Mouse (Mus musculus): ENCODE results near the gene Kif1a. TPM values are rescaled to one million over a fixed set of nuclear protein-coding genes. Genes with fewer than 3 reads are reported as not detected.

The Kif1a gene
- polyA plus RNA-seq, 1 experiment from 2014 or later, result 6.3 TPM

GRCm38 (mm10) chr1:93006061-93006460, 95.7 kb downstream of the Kif1a start, which contains the start of gene Aqp12:
Aqp12 (plus strand) TSS chr1:93006334.
- Histone ChIP-seq H3K27ac (ENCODE audit: low read depth, low read length) (no peak within 1 kb of the TSS), H3K36me3 (ENCODE audit: control insufficient read depth, insufficient read depth, low read length) (no peaks in the 10 kb centered on the region), H3K27me3 (ENCODE audit: control insufficient read depth, insufficient read depth, low read length) (peaks cover 8% of the 10 kb centered on the region; the same call in 1 of the 2 replicates), H3K4me2 (no peak within 1 kb of the TSS), H3K9me3 (replicated peaks; ENCODE audit: control insufficient read depth, low read length) (no peaks in the 10 kb centered on the region), H3K4me3 (ENCODE audit: low read depth, low read length) (no peak within 1 kb of the TSS), H3K9ac (ENCODE audit: low read depth, low read length) (no peak within 1 kb of the TSS), H3K4me1 (ENCODE audit: control insufficient read depth, insufficient read depth, low read length) (peaks cover 7% of the 10 kb centered on the region)
- ATAC-seq (replicated peaks; ENCODE audit: insufficient number of reproducible peaks, low FRiP score, low TSS enrichment), result no peak
- WGBS (ENCODE audit: insufficient replicate concordance), result 59% methylated on average over 7 of the region's 7 CpGs

GRCm38 (mm10) chr1:92992880-92993279, 108.9 kb downstream of the Kif1a start:
- no peaks in the 10 kb centered on the region for H3K4me1 ChIP-seq (ENCODE audit: control insufficient read depth, insufficient read depth, low read length)
- H3K27me3 ChIP-seq (ENCODE audit: control insufficient read depth, insufficient read depth, low read length), result no peaks in the 10 kb centered on the region; the same call in 1 of the 2 replicates
- no peak overlapping the region for H3K4me2 ChIP-seq
- H3K4me3 ChIP-seq (ENCODE audit: low read depth, low read length), result no peak overlapping the region
- H3K9ac ChIP-seq (ENCODE audit: low read depth, low read length), result no peak overlapping the region
- ATAC-seq (replicated peaks; ENCODE audit: insufficient number of reproducible peaks, low FRiP score, low TSS enrichment), result no peak
- H3K9me3 ChIP-seq (replicated peaks; ENCODE audit: control insufficient read depth, low read length), result no peaks in the 10 kb centered on the region
- no peak overlapping the region for H3K27ac ChIP-seq (ENCODE audit: low read depth, low read length)
- H3K36me3 ChIP-seq (ENCODE audit: control insufficient read depth, insufficient read depth, low read length), result no peaks in the 10 kb centered on the region
- 58% methylated on average over 2 of the region's 2 CpGs for WGBS (ENCODE audit: insufficient replicate concordance)

GRCm38 (mm10) chr1:92992214-92992855, 109.4 kb downstream of the Kif1a start:
- WGBS (ENCODE audit: insufficient replicate concordance), result 80% methylated on average over 6 of the region's 6 CpGs
- Histone ChIP-seq H3K4me3 (ENCODE audit: low read depth, low read length) (no peak overlapping the region), H3K36me3 (ENCODE audit: control insufficient read depth, insufficient read depth, low read length) (no peaks in the 10 kb centered on the region), H3K27ac (ENCODE audit: low read depth, low read length) (no peak overlapping the region), H3K9ac (ENCODE audit: low read depth, low read length) (no peak overlapping the region), H3K9me3 (replicated peaks; ENCODE audit: control insufficient read depth, low read length) (no peaks in the 10 kb centered on the region), H3K4me1 (ENCODE audit: control insufficient read depth, insufficient read depth, low read length) (no peaks in the 10 kb centered on the region), H3K4me2 (no peak overlapping the region), H3K27me3 (ENCODE audit: control insufficient read depth, insufficient read depth, low read length) (no peaks in the 10 kb centered on the region; the same call in 1 of the 2 replicates)
- ATAC-seq (replicated peaks; ENCODE audit: insufficient number of reproducible peaks, low FRiP score, low TSS enrichment), result no peak

DNA sequence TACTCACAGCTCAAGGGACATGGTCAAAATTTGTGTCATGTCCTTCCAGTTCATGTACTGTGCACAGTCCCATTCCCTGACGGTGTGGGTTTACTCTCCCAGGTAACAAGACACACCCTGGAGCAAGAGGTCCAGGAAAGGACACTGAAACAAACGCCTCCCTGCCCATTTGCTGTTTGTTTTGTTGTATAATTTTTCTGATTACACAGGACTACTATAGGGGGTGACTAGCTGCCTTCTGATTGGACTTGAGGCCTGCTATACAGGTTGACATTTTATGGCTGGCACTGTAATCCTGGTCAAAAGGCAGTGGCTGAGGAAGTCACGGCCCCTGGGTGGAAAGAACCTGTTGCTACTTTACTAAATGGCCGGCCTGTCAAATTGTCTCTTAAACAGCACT, 111.9 kb downstream of the Kif1a start:
- Histone ChIP-seq H3K4me3 (ENCODE audit: low read depth, low read length) (no peak overlapping the region), H3K4me2 (no peak overlapping the region), H3K9ac (ENCODE audit: low read depth, low read length) (no peak overlapping the region), H3K4me1 (ENCODE audit: control insufficient read depth, insufficient read depth, low read length) (no peaks in the 10 kb centered on the region), H3K27ac (ENCODE audit: low read depth, low read length) (no peak overlapping the region), H3K9me3 (replicated peaks; ENCODE audit: control insufficient read depth, low read length) (no peaks in the 10 kb centered on the region), H3K36me3 (ENCODE audit: control insufficient read depth, insufficient read depth, low read length) (no peaks in the 10 kb centered on the region), H3K27me3 (ENCODE audit: control insufficient read depth, insufficient read depth, low read length) (no peaks in the 10 kb centered on the region)
- no peak for ATAC-seq (replicated peaks; ENCODE audit: insufficient number of reproducible peaks, low FRiP score, low TSS enrichment)
- WGBS (ENCODE audit: insufficient replicate concordance), result 54% methylated on average over 4 of the region's 4 CpGs

DNA sequence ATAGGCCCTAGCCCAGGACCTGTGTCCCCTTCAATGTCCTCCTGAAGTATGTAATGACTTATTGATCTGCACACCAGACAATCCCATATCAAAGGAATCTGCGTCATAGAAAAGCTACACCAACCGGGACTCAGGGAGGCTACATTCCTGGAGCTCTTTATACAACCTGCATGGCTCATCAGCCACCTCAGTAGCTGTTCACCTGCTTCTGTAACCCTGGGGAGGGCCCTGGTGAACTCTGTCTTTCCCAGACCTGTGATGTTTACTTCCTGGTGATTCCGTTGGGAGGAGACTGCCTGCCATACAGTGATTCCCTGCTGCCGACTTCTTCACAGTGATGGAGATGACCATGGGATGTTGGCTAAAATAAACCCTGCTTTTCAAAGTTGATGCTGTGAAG, 112.9 kb downstream of the Kif1a start:
- Histone ChIP-seq H3K9ac (ENCODE audit: low read depth, low read length) (no peak overlapping the region), H3K9me3 (replicated peaks; ENCODE audit: control insufficient read depth, low read length) (no peaks in the 10 kb centered on the region), H3K4me3 (ENCODE audit: low read depth, low read length) (no peak overlapping the region), H3K27ac (ENCODE audit: low read depth, low read length) (no peak overlapping the region), H3K27me3 (ENCODE audit: control insufficient read depth, insufficient read depth, low read length) (no peaks in the 10 kb centered on the region), H3K4me2 (no peak overlapping the region), H3K36me3 (ENCODE audit: control insufficient read depth, insufficient read depth, low read length) (no peaks in the 10 kb centered on the region), H3K4me1 (ENCODE audit: control insufficient read depth, insufficient read depth, low read length) (no peaks in the 10 kb centered on the region)
- no peak for ATAC-seq (replicated peaks; ENCODE audit: insufficient number of reproducible peaks, low FRiP score, low TSS enrichment)
- 71% methylated on average over 4 of the region's 4 CpGs for WGBS (ENCODE audit: insufficient replicate concordance)

DNA sequence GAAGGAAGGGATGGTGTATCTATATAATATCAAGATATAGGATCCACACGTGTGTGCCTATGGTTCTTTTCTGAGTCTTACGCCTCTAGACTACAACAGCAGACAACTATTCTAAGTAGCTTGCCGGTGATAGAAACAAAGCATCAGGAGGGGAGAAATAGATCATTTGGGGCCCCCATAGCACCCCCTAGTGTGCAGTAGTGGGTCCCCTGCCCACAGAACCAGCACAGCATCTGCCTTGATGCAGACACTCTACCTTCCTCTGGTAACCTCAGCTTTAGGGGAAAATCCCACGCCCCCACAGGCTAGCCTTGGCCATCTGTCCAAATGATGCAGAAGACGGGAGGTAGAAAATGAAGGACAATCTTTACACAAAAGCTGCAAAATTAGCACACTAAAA, 116.8 kb downstream of the Kif1a start:
- 80% methylated on average over 5 of the region's 5 CpGs for WGBS (ENCODE audit: insufficient replicate concordance)
- no peak overlapping the region for H3K9ac ChIP-seq (ENCODE audit: low read depth, low read length)
- no peaks in the 10 kb centered on the region for H3K36me3 ChIP-seq (ENCODE audit: control insufficient read depth, insufficient read depth, low read length)
- no peaks in the 10 kb centered on the region for H3K27me3 ChIP-seq (ENCODE audit: control insufficient read depth, insufficient read depth, low read length)
- no peak for ATAC-seq (replicated peaks; ENCODE audit: insufficient number of reproducible peaks, low FRiP score, low TSS enrichment)
- no peak overlapping the region for H3K4me2 ChIP-seq
- H3K9me3 ChIP-seq (replicated peaks; ENCODE audit: control insufficient read depth, low read length), result no peaks in the 10 kb centered on the region
- H3K4me3 ChIP-seq (ENCODE audit: low read depth, low read length), result no peak overlapping the region
- H3K4me1 ChIP-seq (ENCODE audit: control insufficient read depth, insufficient read depth, low read length), result no peaks in the 10 kb centered on the region
- H3K27ac ChIP-seq (ENCODE audit: low read depth, low read length), result no peak overlapping the region

GRCm38 (mm10) chr1:92982931-92983605, 118.7 kb downstream of the Kif1a start:
- WGBS (ENCODE audit: insufficient replicate concordance), result 88% methylated on average over 17 of the region's 17 CpGs
- no peak overlapping the region for H3K9ac ChIP-seq (ENCODE audit: low read depth, low read length)
- no peak overlapping the region for H3K27ac ChIP-seq (ENCODE audit: low read depth, low read length)
- no peak overlapping the region for H3K4me3 ChIP-seq (ENCODE audit: low read depth, low read length)
- H3K4me2 ChIP-seq, result no peak overlapping the region
- H3K36me3 ChIP-seq (ENCODE audit: control insufficient read depth, insufficient read depth, low read length), result no peaks in the 10 kb centered on the region
- peaks cover 10% of the 10 kb centered on the region for H3K4me1 ChIP-seq (ENCODE audit: control insufficient read depth, insufficient read depth, low read length)
- no peaks in the 10 kb centered on the region for H3K27me3 ChIP-seq (ENCODE audit: control insufficient read depth, insufficient read depth, low read length)
- H3K9me3 ChIP-seq (replicated peaks; ENCODE audit: control insufficient read depth, low read length), result no peaks in the 10 kb centered on the region
- ATAC-seq (replicated peaks; ENCODE audit: insufficient number of reproducible peaks, low FRiP score, low TSS enrichment), result no peak

DNA sequence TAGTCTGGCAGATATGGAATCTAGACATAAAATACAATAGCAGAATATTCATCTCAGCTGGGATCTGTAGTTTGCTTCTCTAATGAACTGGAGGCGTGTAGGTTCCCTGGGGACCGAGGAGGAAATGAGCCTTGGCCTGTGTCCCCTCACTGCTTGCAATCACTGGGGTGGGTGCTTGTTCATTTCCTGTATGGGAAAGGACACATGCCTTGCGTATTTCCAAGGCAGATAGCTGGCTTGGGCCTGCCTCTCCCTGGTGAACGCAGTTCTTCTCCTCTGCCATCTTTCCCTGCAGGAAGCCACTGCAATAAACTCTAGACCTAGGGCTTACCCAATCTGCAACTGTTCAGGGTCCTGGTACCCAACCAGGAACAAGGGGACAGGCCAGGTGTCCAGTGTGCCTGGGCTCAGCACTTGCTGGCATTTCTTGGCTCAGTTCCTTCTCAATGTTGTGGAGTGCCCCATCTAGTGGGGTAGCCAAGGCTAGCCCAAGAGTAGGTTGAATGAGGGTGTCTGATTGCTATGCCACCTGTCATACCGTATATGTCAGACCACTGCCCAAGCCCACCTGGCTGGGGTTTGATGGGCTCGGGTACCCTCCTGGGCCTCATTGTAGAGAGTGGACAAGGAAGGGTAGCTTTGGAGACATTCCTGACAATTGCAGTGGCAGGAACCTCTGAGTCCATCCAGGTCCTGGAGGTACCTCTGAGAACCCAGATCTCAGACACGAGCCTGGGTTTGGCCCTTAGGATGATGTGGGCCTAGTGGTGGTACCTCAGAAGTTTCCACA, 120.5 kb downstream of the Kif1a start:
- Histone ChIP-seq H3K4me2 (no peak overlapping the region), H3K4me1 (ENCODE audit: control insufficient read depth, insufficient read depth, low read length) (peaks cover 16% of the 10 kb centered on the region), H3K4me3 (ENCODE audit: low read depth, low read length) (no peak overlapping the region), H3K27ac (ENCODE audit: low read depth, low read length) (no peak overlapping the region), H3K9me3 (replicated peaks; ENCODE audit: control insufficient read depth, low read length) (no peaks in the 10 kb centered on the region), H3K27me3 (ENCODE audit: control insufficient read depth, insufficient read depth, low read length) (peaks cover 3% of the 10 kb centered on the region; the same call in 1 of the 2 replicates), H3K9ac (ENCODE audit: low read depth, low read length) (no peak overlapping the region), H3K36me3 (ENCODE audit: control insufficient read depth, insufficient read depth, low read length) (no peaks in the 10 kb centered on the region)
- 65% methylated on average over 7 of the region's 7 CpGs for WGBS (ENCODE audit: insufficient replicate concordance)
- ATAC-seq (replicated peaks; ENCODE audit: insufficient number of reproducible peaks, low FRiP score, low TSS enrichment), result no peak

Measured in heart, embryonic 11.5 days (tissue).